Mouse (Mus musculus) CD4-positive helper T cell, adult 2 months (primary cell): Measurements from ENCODE around the gene Fcgr3.
"Not testable (repeated sequence)": the region's sequence is repeated elsewhere in the genome, so short reads cannot be mapped to it uniquely, and the experiment has no call there.

Source experiments
- DNase-seq: peaks from one replicate; pipeline ENCODE4 v3.0.0-alpha.2; 2012; ENCODE audit warnings: low read depth, missing footprints, low spot score

The Fcgr3 gene

DNA sequence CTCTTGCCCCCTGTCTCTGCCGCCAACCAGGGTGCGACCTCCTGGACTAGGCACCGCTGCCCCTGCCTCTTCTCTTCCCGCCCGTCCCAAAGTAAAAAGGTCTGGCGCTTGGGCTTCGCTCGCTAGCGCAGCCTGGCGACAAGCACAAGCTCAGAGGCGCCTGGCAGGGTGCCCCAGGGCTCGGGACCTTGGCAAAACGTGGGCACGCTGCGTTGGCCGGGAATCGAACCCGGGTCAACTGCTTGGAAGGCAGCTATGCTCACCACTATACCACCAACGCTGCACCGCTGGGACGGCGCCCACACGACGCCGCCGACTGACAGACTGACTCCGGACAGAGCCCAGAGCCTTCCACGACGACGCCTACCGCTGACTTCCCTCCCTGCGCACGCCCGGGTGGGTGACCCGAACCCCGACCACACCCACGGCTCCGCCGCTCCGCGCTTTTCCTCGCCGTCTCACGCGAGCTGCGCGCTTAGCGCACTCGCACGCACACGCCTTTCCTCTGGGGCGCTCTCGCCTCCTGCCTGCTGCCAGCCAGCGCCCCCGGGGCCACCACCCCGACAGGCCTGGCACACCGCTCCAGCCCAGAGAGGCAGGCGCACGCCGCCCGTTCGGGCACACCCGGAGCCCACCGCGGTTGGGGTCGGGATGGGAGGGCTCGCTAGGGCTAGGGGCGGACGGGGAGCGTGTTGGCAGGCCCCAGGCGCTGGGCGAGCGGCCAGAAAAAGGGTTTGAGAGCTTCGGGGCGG is at the start of gene Fcgr3:
TSS of gene Fcgr3 (minus strand) at position 445 of the 752 bp plus-strand sequence.
- DNase-seq = peak; percentile 61

DNA sequence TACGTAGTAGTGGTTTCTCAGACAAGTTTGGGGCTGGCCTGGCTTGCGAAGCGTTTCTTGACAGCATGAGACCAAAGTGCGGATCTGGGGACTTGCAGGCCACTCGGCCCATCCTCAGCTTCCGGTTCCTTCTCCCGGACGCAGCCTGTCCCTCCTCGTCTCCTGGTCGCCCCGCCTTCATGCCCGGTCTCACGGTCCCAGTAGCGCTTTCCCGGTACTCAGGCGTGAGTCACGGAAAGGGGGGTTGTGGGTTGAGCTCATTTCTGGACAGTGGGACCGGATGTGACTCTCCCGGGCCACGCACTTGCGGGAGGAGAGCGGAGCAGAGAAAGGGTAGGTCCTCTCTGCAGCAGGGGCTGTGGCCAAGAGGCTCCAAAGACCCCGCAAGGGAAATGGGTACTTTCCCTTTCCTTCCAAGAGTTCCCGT is 49.2 kb upstream of the Fcgr3 start, which contains the start of gene Cfap126:
TSS of gene Cfap126 (plus strand) at position 46 of the 427 bp plus-strand sequence.
- peak; percentile 66 for DNase-seq

DNA sequence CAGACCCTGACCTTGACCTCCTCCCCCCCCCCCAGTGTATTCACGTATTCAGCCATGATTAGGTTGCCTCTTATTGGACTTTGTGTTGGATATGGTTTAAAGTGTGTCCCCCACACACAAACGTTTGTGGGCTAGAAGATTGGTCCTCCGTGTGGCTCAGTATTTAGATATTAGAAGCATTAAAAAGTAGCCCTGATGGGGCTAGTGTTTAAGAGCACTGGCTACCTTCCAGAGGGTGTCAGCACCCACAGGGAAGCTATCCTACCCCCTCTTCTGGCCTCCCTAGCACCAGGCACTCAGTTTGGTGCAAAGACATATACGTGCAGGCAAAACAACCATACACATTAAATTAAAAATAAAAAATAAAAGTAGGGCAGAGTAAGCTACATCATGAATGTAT is 48.3 kb upstream of the Fcgr3 start:
- DNase-seq = no peak

DNA sequence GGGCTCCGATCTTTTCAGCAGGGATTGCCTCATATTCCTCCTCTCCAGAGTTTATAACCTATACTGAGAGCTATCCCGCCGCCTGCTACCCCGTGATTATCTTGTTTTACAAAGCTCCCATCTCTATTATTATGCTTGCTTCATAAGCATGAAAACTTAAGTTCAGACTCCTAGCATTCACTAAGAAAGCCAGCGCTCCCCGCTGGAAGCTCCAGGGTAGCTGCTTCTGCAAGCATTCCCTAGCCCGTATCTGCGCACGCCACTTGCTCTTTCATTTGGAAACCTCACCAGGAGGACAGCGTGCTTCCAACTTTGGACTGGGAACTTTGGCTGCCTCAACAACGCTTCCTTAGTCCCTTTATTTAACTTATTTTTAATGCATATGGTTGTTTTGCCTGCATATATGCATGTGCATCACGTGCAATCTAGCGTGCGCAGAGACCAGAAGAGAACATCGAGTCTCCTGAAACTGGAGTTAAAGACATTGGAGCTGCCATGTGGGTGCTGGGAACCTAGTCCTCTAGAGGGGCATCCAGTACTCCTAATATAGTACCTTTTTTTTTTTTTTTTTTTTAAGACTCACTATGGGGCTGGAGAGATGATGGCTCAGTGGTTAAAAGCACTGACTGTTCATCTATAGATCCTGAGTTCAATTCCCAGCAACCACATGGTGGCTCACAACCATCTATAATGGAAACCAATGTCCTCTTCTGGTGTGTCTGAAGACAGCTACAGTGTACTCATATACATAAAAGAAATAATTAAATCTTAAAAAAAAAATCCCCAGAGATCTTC is 47.2 kb upstream of the Fcgr3 start:
- no peak for DNase-seq

DNA sequence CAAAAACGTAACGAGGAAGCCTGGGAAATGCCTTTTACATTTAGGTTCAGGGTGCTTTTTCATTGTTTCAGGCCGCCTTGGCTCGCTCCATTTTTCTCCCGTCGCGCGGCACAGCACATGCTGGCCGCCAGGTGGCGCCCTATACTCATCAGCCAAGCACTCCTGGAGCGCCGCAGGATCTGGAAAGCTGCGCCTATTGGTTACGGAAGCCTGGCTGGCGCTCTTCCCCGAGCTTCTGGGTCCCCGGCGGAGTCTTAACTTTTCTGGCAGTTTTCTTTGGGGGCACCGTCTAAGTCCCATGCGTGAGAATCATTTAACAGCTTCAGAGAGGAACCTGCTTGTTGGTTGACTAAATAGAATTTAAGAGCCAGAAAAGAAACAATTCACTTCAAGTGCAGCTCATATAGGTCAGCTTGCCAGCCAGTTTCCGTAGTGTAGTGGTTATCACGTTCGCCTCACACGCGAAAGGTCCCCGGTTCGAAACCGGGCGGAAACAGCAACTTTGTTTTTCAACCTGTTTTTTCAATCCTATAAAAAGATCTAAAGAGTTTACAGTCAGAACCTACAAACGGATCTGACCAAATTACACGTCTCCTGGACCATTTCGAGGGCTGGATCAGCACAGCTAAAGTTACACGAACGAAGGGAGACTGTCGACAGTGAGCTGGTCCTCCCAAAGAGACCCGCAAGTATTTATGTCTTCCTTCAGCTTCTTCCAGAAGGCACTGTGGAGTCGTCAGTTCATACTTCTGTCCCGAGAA is 46.5 kb upstream of the Fcgr3 start:
- peak; percentile 94 for DNase-seq

DNA sequence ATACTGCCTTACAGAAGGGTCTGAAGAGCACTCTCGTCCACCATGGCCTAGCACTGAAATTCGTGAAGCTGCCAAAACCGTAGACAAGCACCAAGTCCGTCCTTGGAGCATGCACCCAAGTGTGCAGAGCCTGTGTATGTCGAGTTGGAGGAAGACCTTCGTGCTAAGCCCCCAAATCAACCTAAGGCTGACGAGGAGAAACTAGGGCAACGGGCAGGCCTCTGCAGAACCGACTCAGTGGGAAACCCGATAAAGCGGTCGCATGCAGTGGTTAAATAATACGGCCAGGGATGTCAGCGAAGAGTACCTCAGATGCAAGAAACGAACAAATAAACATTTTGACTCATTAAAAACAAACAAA is 45.9 kb upstream of the Fcgr3 start:
- DNase-seq = no peak

DNA sequence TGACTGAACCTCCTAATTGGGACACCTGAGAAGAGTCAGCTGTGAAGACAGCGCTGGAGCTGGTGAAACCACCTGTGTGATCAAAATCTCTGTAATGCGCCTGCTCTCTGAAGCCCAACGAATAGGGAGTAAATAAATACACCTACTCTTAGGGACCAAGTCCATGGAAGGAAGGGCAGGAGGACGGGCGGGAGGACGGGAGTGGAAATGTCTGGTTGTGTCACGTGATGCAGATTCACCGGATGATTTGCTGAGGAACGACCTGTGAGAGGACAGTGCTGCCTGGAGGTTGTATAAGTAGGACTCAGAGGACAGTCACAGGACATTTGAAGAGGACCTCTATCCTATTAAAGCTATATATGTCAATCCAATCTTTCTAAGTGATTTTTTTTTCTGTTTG is 44.9 kb upstream of the Fcgr3 start:
- DNase-seq = no peak

DNA sequence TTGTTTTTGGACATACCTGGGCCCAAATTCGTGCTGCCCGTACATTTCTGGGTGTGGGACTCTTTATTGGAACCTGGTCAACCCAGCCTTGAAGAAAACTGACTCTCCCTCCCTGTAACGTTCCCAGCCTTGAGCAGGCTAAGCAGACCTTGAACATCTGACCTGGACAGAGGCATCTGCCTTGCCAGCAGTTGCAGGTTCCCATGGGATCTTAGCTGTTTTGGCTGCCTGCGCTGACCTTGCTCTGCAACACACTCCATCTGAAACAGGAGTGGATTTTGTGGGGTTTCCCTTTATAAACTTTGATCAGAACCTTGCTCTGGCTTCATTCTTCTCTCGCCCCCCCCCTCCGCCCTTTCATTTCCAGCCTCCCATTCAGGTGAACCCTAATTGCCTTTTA is 40.5 kb upstream of the Fcgr3 start:
- no peak for DNase-seq

DNA sequence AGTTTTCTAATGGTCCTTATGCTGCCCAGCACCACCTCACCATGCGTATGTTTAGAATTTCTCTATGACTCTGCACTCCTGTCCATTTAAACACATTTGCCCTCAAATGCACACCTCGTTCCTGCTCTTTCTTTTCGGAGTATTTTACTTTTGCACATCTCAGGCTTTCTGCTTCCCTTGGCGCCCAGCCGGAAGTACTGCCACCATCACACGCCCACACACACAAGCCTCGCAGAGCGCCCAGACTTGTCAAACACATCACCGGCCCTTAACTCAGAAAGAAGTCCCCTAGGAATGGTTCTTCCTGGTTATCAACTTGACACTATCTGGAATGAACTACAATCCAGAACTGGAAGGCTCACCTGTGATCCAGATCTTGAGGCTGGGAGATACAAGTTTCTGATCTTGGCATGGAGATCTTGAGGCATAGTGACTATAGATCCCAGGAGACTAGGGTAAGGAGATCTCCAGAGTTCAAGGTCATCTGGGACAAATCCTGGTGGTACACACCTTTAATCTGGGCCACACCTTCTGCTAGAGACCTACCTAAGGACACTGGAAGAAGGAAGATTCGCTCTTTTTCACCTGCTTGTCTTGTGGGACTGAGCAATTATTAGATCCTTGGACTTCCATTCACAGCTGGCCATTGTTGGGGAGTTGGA is 38.6 kb upstream of the Fcgr3 start:
- DNase-seq = peak; percentile 32

DNA sequence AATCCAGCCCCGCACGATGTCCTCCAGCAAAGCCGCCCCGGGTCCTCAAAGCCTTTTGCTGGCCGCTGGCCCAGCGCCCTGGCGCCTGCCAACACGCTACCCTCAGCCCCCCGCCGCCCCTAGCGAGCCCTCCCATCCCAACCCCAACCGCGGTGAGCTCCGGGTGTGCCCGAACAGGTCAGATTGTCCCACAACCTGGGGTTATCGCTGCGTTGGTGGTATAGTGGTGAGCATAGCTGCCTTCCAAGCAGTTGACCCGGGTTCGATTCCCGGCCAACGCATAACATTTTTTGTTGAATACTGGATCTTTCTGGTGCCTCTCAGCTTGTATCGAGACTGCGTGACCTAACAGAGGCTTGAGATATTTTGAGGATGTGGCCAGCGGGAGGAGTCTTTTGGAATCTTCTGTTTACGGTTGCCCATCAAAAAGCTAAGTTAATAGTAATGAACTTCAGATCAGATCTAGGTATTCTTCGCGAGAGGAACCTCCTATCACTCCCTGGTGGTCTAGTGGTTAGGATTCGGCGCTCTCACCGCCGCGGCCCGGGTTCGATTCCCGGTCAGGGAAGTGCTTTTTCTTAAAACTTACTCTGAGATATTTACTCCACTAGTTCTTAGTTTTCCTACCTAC is 37.9 kb upstream of the Fcgr3 start:
- DNase-seq = peak; percentile 85

DNA sequence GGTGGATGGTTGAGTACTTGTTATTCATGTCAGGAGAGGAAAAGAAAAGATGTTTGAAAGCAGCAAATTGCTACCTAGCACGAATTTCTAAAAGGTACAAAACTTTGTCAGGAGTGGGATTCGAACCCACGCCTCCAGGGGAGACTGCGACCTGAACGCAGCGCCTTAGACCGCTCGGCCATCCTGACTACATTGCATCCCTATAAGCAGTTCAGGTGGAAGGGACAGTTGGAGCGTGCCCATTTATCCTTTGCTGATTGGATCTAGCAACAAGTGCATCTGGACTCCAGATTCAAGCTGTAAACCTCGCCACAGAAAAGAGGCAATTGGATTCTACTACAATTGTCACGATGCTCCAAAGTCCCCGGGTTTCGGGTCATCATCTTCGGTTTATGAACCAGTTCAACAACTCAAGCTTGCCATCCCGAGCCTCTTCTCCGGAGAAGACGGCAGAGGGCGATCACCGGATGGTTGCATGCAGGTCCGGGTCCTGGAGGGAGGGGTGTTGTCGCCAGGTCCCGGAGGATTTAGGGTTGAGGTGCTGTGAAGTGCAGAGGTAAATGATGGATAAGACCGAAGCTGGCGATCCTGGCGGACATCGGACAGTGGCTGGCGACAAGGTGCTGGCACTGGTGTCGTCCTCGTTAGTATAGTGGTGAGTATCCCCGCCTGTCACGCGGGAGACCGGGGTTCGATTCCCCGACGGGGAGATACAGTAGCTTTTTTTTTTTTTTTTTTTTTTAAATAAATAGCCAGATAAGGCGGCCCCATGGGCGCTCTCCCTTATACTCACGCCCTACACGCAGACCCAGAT is 37.2 kb upstream of the Fcgr3 start:
- peak; percentile 87 for DNase-seq

DNA sequence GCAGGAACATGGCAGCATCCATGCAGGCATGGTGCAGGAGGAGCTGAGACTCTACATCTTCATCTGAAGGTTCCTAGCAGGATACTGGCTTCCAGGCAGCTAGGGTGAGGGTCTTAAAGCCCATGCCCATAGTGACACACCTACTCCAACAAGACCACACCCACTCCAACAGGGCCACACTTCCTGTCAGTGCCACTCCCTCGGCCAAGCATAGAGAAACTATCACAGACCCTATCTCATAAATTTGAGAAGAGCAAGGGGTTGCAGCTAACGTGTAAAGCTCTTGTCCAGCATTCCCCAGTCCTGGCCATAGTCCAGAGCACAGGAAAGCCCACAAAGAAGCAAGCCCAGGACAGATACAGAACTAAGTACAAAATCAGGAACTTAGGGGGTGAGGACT is 36.3 kb upstream of the Fcgr3 start:
- no peak for DNase-seq

DNA sequence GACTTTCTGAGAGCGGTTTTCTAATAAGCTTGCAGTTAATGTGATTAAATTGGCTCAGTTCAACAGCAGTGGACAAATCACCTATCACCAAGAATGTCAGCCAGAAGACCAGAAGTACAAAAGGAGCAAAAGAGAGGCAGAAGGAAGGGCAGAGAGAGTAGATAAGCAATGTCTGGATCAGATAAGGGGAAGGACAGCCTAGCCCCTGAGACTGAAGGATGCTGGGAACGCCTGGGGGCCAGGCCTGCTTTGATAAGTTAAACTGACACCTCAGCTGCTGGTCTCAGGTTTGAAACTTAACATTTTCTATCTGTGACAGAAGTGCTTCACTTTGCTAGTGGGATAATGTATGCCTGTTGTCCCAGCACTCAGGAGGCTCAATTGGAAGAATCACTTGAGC is 32.9 kb upstream of the Fcgr3 start:
- no peak for DNase-seq

DNA sequence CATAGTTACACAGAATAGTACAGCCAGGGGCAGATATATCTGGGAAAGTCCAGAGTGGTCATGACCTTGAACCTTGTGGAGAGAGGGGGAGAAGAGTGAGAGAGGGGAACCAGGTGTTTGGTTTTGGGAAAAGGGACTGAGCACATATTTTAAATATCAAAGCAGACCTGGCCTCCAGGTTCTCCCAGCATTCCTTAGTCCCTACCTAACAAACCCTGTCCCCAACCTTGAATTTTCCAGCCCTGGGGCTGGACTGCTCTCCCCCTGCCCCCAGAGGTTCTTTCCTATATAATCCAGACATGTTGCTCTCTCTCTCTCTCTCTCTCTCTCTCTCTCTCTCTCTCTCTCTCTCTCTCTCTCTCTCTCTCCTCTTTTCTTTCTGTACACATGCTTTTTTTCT is 32.4 kb upstream of the Fcgr3 start:
- no peak for DNase-seq

DNA sequence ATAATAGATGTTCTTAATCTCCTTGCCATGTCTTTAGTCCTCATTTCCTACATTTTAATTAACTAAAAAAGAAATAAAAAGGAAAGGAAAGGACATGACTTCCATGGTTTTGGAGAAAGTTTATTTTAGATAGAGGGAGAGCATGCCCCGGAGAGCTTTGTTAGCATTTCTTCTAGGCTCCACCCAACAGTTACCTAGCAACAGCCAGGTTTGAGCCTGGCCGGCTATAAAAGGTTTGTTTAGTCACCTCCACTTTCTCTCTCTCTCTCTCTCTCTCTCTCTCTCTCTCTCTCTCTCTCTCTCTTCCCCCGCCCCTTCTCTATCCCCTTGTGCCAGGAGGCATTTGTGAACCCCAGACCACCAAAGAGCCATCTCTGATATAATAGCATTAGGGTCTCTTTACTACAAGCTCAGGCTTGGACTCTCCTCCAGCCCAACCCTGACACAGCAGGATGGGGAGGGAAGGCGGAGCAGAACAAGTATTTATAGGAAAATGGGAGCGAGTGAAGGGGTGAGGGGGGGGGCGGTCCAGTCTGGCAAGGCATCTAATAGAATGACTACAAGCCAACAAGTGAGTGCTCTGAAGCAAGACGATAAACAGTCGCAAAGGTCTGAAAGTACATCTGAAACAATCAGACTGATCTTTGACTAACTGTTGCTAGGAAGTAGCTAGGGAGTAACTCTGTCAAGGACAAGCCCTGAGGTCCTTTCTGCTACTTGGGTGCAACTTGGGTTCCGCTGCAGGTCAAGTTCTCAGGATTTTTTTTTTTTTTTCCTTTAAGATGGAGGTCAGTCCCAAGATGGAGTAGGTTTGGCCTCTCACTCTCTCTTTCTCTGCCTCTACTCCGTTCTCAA is 31.6 kb upstream of the Fcgr3 start:
- DNase-seq = no peak

DNA sequence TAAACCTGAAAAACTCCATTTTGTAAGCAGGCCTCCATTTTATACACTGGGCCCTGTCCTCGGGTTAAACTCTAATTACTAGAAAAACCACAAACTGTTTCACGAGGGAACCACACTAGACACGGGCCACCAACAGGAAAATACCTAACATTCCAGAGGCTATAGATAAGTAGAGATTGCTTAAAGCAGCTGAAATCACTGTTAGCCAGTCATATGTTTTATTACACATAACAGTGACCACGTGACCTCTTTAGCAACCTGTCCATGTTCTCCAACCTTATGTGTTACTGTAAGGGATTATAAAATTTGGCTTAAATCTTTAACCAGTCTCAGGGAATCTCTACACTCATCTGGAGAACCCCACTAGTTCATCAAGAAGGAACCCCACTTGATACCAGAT is 29.7 kb upstream of the Fcgr3 start:
- no peak for DNase-seq

DNA sequence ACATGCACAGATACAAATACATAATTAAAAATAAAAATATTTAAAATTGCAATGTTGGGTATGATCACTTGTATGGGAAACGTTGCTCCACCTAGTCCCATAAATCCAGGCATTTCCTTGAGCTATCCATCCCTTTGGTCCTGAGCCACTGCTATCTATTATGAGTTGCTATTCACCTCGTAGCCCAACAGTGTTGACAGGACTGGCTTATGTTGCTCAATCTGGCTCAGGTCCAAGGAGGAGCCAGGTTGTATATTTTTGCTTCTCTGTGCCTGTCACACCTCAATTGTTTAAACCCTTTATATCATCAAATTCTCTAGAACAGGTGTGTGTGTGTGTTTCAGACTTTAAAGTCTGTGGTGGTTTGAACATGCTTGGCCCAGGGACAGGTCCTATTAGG is 26.0 kb upstream of the Fcgr3 start:
- DNase-seq = no peak

DNA sequence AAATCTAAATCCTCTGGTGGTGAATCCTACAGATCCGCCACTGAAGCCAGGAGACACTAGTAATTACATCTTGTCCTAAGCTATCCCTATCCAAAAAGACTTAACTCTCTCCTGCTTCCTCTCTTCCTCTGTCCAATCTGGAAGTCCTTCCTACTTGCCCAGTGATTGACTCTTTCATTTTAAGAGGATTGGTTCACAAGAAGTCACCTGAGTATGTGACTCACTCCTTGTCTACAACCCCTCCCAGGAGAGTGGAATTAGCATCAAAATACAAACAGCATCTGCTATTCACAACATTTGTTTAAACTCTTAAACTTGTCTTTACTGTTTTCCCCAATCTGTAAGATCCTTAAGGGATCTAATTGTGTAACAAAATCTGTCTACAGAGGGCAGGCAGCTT is 25.2 kb upstream of the Fcgr3 start:
- no peak for DNase-seq

DNA sequence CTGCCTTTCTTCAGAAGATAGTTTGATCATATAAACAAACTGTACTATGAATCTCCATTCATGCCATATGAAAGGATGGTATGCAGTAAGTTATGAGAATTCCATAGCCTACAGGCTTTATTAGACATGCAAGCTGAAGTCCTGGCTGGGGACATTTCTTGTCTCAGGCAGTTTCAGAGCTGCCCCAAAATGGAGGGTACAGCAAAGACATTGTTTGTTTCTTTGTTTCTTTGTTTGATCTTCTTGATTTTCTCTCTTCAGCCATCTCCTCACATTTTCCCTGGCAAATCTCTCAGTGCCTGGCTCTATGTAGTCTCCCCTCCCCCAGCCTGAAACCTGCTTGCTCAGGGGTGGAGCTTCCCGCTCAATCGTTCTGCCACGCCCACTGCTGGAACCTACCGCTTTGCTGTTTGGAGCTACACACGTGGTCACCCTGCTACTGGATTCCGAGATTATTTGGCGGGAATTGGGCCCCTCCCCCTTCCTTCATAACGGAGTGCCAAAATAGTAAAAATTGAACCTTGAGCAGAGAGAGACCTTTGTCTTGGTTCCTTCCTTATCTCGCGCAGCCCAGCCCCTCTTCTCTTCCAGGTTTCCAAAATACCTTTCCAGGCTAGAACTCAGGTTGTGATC is 23.6 kb upstream of the Fcgr3 start:
- DNase-seq = not testable (repeated sequence)
